Mouse (Mus musculus): ENCODE data around the gene Plekhg5. TPM values are rescaled to one million over a fixed set of nuclear protein-coding genes. Genes with fewer than 3 reads are reported as not detected.

Plekhg5 gene
- polyA plus RNA-seq, 1 experiment, result 37.7 TPM

DNA sequence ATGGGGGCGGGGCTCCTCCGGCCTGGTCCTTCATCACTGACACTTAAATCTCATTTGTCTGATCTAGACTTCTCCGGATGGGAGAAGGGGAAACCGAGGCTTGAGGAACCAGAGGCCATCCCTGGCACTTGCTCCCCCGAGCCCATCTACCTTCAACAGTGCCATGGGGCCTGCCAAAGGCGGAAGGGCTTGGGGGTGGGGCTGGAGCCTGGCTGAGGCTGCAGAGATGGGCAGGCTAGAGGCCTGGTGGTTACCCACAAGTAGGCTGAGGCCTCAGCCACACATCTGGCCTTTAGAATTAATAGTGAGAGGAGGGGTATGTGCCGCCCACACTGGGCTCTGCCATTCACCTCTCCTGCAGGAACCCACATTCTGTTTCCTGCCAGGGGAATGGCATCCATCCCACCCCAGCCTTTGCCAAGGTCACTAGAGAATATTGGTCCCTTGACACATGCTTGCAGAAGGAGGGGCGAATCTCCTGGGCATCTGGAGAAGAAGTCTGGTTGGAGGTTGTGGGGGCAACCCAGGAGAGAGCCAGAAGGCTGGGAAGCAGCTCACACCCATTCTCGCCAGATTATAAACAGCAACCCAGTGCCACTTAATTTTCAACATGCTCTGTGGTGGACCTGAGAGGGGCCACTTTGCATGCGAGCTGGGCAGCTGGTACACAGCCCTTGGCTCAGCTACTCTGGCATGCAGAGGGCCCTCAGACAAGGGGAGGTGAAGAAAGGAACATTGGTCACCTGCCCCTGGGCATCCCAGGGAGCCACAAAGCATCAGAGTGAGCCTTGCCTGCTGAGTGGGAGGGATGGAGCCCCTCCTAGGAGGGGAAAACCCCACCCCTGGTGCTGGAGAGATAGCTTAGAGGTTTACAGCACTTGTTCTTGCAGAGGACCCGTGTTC is 1.6 kb upstream of the Plekhg5 start:
- no peak for DNase-seq (ENCODE audit: low read depth)

DNA sequence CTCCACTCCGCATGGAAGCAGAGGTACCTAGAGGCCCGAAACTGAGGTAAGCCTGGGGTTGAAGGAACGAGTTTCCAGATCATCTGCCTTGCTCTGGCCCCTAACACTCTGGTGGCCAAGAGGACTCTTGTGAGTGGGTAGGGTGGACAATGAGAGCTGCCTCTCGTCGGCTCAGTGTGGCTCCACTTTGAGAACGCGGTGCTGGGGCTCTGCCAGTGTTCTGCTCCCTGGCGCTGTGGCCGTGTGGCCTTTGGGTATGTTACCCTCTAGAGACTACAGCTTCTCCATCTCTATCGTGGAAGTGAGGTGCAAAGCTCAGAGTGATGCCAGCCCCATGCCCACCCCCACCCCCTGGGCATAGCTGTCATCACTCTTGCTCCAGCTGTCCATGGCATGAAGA is 357 bp downstream of the Plekhg5 start:
- DNase-seq (ENCODE audit: low read depth), result no peak

DNA sequence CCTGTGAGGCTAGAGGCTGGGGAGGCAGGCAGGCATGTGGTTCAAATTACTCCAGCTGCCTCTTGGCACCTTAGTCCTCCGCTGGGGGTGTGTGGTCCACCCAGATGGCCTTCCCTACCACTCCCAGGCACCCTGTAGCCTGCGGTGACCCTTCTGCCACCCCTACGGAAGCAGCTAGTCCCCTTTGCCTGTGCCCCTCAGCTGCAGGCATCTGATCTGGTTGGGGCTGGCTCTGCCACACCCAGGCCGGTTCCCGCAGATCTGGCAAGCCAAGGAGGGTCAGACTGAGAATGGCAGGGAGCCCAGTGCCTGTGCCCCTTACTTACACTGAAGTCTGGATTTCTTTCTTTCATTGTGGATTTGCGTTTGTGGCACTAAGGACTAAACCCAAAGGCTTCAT is 1.4 kb downstream of the Plekhg5 start:
- DNase-seq (ENCODE audit: low read depth), result no peak

DNA sequence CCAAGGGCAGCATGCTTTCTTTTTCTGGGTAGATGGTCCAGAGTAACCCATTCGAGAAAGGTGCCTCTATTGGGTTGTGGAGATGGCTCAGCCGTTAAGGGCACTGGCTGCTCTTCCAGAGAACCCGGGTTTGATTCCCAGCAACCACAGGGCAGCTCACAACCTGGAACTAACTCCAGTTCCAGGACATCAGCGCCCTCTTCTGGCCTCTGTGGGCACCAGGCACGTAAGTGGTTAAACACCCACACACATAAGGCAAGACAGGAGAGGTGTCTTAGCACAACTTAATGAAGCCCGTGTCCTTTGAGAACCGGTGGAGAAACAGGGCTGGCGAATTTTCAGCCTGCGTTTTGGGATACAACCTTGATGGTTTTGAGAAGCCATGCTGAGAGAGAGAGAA is 2.2 kb downstream of the Plekhg5 start:
- no peak for DNase-seq (ENCODE audit: low read depth)

DNA sequence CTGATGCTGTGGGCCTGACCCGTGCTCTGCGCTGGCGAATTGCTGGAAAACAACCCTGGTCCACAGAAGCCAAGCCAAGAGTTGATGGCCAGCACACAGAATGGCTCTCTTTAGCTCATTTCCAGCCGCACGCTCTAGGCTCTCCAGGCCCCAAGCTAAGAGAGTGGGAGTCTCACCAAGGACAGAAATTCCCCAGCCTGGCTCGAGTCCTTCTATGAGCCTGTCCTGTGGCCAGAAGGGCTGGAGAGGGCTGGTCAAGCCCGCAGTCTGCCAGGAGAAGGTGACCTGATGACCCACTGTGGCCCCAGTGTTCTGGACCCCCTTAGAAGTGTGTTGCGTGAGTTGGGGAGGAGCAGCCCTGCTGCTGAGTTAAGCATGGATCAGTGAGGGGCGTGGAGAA is 4.9 kb downstream of the Plekhg5 start:
- DNase-seq (ENCODE audit: low read depth), result no peak

DNA sequence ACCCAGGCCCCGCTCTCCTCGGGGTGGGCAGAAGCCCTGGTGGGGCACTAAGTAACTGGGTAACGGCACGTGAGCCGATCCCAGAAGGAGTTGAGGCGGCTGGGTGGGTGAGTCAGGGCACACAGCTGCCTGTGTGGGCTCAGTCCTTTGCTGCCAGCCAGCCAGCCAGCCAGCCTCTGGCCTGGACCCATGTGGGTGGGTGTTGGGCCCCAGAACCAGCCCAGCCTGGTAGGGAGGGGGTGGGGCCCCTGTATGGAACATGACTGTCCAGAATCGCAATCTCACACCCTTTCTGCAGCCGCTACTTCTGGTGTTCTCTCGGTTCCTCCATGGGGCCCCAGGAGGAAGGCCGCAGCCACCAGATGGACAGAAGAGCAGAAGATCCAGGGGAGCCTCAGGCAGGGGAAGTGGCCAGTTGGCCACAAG is 5.8 kb downstream of the Plekhg5 start:
- DNase-seq (ENCODE audit: low read depth), result no peak

DNA sequence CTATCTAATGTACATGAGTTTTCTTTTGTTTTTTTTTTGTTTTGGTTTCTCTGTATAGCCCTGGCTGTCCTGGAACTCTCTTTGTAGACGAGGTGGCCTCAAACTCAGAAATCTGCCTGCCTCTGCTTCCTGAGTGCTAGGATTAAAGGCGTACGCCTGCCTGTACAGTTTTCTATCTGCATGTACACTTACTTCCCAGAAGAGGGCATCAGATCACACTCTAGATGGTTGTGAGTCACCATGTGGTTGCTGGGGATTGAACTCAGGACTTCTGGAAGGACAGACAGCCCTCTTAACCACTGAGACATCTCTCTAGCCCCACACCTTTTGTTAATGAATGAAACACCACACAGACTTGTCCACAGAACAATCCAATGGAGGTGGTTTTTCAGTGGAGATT is 7.0 kb downstream of the Plekhg5 start:
- no peak for DNase-seq (ENCODE audit: low read depth)

DNA sequence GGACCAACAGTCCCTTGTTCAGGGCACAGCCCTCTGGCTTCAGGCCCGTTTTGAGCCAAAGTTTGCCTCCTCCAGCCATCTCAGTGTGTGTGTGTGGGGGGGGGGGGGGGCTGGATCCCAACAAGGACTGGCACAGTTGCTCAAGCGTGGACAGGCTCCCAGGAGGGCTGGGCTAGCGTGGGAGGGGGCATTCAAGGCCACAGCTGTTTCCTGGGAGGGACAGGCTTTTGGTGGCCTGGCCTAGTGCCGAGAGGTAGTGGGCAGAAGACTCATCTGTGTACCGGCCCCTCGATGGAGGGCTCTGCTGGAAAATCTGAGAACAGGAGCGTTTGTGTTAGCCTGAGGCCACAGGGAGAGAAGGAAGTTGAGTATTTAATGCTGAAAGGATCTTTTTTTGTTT is 7.6 kb downstream of the Plekhg5 start:
- DNase-seq (ENCODE audit: low read depth), result no peak

DNA sequence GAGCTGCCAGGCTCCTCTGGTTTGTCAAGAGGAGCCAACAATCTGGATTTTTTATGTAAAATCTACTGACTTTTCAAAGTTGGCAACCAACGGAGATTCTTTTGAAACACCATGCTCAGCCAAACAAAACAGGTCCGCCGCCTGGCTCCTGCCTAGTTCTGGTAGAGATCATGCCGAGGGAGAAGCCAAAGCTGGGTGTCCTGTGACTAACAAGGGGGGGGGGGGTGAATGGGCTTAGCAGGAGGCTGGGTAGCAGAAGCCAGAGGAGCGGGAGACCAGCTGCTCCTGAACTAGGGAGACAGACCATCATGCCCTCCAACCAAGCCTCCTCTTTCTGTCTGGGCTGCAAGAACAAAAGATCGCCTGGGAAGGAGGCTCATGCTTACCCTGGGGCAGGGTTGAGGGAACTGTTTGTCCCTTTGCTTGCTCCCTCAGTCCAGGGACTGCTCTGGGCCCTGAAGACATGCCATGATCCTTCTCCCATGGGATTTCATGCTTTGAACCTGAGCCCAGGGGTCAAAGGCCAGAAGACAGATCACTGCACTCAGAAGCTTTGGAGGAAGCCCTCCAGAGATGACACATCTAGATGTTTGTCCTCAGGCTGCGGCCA is 11.4 kb downstream of the Plekhg5 start:
- DNase-seq (ENCODE audit: low read depth), result no peak

DNA sequence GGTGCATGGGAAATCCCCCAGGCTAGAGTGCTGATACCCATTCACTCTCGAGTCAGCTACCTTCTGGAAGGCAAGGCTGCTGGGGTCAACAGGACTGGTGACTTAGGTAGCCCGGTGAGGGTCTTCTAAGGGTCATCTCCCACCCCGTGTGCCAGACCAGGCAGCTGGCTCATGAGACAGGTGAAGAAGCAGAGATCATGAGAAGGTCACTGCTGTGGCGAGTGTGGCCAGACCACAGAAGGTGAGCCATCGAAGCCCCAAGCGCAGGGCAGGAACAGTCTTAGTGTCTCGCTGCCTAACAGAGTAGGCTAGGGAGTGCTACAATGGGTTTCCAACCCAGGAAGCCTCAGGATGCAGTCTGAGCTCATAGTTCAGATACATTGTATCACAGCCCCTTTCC is 12.3 kb downstream of the Plekhg5 start:
- DNase-seq (ENCODE audit: low read depth), result no peak

DNA sequence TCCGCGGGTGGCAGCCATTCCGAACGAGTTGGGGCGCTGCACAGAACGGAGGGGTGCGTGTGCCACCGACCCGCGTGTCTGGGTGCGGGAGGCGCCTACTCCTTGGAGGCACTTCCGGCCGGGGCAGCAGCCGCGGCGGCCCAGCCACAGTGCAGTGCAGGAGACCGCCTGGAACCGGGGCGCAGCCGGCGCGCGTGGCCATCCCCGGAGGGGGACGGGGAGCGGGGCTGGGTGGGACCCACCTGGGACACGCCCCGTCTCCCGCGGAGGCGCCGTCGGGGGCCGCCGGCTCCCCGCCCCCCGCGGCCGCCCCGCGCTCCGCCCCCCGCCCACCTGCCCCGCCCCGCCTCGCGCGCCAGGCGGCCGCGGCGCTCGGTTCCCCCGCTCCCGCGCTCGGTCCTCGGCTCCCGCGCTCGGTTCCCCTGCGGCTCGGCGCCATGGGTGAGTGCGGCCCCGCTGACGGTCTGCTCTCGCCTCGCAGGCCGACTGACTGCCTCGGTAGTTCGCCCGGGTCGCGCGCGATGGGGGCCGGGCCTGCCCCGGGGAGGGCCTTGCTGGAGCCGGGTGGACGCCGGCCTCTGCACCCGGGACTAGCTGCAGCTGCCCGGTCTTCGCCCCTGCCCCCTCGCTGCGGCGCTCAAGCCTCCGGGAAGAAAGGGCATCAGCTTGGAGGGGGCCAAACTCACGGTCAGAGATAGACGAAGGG is 14.4 kb downstream of the Plekhg5 start:
- DNase-seq (ENCODE audit: low read depth), result no peak

DNA sequence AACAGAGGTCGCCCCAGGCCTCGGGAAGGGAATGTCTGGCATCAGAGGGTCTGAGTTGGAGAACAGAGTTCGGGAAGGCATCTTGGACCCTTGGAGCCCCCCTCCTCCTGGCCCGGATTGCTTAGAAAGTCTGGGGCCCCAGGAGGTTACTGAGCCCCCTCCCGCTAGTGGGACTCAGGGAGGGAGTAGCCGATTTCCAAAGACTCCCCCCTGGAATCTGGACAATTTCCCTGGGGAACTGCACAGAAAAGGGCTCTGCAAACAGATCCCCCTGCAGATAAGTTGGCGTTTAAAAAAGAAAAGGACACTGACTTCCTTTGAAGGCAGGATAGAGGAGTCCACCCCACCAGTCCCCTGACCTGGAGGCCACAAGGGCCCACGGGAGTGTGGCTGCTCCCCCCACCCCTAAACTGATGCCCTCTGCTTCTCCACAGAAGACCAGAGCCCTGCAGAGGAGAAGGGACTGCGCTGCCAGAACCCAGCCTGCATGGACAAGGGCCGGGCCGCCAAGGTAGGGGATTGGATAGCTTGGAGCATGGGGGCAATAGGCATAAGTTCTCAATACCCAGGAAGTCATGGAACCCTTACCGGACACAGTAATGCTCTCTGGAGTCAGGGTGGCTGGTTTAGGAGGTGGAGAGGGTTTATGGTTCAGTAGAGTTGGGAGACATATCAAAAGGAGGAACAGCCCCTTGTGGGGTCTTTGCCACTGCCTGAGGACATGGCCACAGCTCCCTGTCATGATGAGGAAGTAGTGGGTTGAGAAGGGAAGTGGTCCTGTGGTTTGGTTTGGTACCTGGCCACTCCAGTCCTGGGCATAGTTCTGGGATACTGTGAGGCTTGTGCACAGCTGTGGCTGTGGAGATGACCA is 15.1 kb downstream of the Plekhg5 start:
- no peak for DNase-seq (ENCODE audit: low read depth)

DNA sequence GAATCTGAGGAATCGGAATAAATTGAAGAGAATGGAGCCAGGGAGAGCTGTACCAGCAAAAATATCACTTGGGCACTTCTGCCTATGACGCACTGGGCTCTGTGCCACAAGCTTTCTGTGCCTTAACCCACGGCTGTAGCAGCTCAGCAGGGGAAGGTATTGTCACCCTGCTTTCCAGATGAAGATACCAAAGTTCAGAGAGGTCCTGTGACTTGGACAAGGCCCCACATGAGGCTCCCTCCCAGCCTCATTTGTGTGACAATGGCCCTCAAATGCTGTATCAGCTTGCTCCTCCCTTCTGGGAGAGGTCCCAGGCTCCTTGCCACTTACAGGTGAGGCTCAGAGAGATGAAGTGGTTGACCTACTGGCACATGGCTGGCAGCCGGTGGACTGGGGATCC is 15.8 kb downstream of the Plekhg5 start:
- DNase-seq (ENCODE audit: low read depth), result no peak

DNA sequence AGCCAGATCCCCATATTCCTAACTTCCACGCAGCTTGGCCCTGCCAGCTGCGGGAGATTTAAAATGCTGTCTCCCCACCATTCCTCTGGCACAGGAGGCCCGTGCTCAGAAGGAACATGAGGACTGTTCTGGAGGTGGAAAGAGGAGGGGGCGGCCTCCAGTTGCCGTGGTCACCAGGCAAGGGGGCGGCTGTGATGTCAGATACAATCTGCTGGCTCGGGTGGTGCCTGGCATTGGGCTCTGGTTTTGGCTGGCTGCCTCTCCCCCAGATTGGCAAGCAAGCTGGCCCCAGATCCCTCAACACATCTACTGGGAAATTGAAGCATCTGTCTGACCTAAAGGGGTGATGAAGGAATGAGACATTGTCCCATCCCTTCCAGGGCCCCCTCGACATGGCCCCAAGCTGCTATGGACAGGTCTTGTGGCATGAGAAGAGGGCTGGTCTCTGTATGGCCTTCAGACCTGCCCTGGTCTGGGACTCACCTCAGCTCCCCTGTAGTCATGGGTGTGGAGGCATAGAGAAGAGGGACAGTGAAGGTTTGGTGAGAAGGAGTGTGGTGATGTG is 16.3 kb downstream of the Plekhg5 start:
- DNase-seq (ENCODE audit: low read depth), result no peak

DNA sequence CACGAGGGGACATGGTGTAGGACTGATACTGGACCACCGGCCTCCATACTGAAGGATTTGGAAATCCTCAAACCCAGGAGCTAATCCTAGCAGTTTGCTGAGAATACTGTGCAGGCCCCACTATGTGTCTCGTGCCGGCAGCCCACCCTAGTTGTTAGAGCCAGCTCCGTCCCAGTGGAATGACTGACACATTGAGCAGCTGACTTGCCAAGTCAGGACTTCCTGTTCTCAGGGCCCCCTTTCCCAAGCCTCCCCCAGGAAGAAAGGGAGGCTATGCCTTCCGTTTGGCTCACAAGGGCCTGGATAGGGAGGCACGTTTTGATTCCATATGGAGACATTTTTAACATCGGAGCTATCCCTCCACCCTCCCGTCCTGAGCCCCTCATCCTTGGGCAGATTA is 17.9 kb downstream of the Plekhg5 start:
- DNase-seq (ENCODE audit: low read depth), result no peak

DNA sequence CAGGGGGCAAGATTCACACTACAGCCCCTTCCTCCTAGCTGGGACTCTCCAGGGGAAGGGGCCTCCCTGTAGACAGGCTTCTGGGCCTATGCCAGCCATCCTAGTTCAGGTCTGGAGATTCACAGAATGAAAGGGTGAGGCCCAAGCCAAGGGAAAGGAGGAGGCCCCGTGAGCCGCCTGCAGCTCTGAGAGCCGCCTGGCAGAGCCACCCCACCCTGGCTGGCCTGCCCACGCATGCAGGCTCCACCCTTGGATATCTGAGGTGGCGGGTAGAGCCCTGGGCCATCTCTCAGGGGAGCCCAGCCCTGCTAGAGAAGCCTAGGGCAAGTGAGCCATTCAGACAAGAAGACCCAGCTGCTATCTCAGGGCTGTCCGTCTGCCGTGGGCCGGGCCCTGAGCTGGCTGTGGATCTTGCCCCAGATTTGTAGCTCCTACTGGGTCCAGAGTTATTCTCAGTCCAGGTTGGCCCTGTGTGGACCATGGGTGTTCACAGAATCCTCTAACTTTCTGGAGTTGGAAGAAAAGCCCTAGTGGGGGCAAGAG is 20.5 kb downstream of the Plekhg5 start:
- no peak for DNase-seq (ENCODE audit: low read depth)

DNA sequence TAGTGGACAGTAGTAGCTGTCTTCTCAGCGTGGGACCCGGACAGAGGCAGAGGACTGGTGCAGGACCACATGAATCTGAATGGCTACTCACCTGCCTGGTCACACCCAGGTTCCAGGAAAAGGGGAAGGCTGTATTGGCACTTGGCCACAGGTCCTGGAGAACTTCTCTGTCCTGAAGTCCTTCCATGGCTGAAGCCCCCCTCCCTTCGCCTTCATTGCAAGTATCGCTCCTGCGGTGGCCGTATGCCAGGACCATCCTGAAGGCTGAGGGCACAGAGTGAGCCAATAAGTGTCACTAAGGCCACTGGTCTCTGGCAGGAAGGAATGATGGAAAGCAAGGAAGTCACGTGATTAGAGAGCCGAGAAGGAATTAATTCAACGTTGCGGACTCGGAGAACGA is 21.9 kb downstream of the Plekhg5 start:
- DNase-seq (ENCODE audit: low read depth), result no peak

DNA sequence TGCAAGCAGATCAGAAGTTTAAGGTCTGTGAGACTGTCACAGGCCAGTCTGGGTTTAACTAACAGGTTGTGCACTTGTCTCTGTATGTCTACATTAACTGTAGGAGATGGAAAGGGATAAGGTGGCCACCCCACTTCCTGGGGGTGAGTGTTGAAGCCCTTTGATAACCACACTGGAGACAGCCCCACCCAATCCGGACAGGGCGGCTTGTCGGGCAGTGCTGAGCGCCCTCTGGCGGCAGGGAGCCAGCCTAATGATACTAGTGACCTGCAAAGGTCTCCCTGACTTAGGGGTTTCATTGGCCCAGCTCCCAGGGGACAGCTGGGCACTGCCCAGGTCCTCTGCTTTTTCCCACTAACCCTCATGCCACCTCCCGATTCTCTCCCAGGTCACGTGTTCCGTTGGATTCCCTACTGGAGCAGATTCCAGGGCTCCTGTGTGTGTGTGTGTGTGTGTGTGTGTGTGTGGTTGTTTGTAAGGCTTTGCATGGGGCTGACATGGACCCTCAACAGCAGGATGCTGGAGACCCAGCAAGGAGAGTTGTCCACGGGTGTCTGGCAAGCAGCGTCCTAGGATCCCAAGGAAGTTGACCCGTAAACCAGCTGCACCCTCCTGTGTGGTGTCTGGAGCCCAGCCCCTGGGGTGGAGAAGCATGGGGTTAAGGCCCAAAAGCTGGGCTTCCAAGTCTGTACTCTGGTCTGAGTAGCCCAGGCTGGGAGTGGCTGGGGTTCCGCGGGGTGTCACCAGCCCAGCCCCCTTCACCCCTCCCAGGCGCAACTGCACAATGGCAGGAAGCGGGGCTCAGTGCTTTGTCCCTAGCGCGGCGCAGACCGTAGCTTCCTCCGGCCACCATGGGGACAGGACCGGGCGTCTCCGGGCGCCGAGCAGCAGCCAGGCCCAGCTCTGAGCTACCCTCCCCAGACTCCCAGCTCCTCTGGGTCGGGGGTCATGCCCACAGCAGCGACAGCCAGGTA is 23.9 kb downstream of the Plekhg5 start:
- DNase-seq (ENCODE audit: low read depth), result no peak

DNA sequence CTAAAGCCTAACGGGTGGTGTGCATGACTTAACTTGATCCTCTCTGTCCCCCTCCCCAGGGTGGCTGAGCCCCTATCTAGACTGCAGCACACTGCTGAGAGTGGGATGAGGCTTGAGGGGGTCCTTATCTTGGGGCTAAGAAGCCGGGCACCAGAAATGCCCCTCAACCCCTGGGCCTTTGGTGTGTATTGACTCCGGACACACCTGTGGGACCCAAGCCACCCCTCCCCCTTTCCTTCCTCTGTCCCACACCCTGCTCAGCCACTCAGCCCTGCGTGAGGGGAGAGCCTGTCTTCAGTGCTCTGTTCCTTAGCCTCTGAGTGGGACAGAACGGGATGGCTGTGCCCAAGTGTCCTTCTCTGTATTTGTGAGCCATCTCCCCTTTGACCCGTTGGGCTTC is 24.6 kb downstream of the Plekhg5 start:
- DNase-seq (ENCODE audit: low read depth), result no peak
